Mouse (Mus musculus) myocyte (in vitro differentiated cells): ENCODE results near the gene Rps6kb2. TPM values are rescaled to one million over a fixed set of nuclear protein-coding genes. Genes with fewer than 3 reads are reported as not detected.
A peak's percentile ranks its signal among the peaks of the same experiment; 100 is the strongest.

Experiments used
- H3K27me3 ChIP-seq: one replicate; pipeline ENCODE4 v1.6.1; 2011; ENCODE audit not compliant: control insufficient read depth, insufficient read depth, insufficient read length
- H3K36me3 ChIP-seq: one replicate; pipeline ENCODE4 v1.6.1; 2011; ENCODE audit not compliant: control insufficient read depth, insufficient read depth
- H3K4me2 ChIP-seq: one replicate; pipeline ENCODE4 v1.6.1; 2011; ENCODE audit warnings: low read depth, control low read depth
- H3K4me3 ChIP-seq: one replicate; pipeline ENCODE4 v1.5.1; 2011; ENCODE audit warnings: mild to moderate bottlenecking, control low read depth, moderate library complexity
- H3K79me2 ChIP-seq: one replicate; pipeline ENCODE4 v1.6.1; 2011; ENCODE audit not compliant: control insufficient read depth, insufficient read depth
- H3ac ChIP-seq: one replicate; pipeline ENCODE4 v1.6.1; 2011; ENCODE audit not compliant: control insufficient read depth, insufficient read length
- CEBPB ChIP-seq: IDR thresholded peaks from 2 replicates; pipeline ENCODE4 v1.6.1; 2011; ENCODE audit warnings: mild to moderate bottlenecking, moderate library complexity; ENCODE audit not compliant: poor library complexity, insufficient read depth, severe bottlenecking
- E2F4 ChIP-seq: IDR thresholded peaks from one replicate; pipeline ENCODE4 v1.6.1; 2011; ENCODE audit warnings: mild to moderate bottlenecking, control low read depth, moderate library complexity; ENCODE audit not compliant: insufficient read depth
- MAX ChIP-seq: IDR thresholded peaks from one replicate; pipeline ENCODE4 v1.6.1; 2011; ENCODE audit warnings: low read depth, mild to moderate bottlenecking, control low read depth
- MYOD1 ChIP-seq, 3 experiments: IDR thresholded peaks; one replicate each; pipeline ENCODE4 v1.6.1; 2011; ENCODE audit warnings: control low read depth in 2 of 3, low read depth in 2 of 3, mild to moderate bottlenecking in 2 of 3, moderate library complexity in 1 of 3; ENCODE audit not compliant: insufficient read length in 2 of 3, control insufficient read depth in 1 of 3
- MYOG ChIP-seq, 3 experiments: IDR thresholded peaks; one replicate each; pipeline ENCODE4 v1.6.1; 2011; ENCODE audit warnings: control low read depth in 2 of 3, low read depth in 2 of 3, mild to moderate bottlenecking in 2 of 3; ENCODE audit not compliant: insufficient read length in 2 of 3, control insufficient read depth in 1 of 3, insufficient read depth in 1 of 3
- POLR2A ChIP-seq: IDR thresholded peaks from one replicate; pipeline ENCODE4 v1.6.1; 2011; ENCODE audit warnings: low read depth, mild to moderate bottlenecking, control low read depth, moderate library complexity; ENCODE audit not compliant: insufficient read length
- POLR2AphosphoS2 ChIP-seq: IDR thresholded peaks from one replicate; pipeline ENCODE4 v1.6.1; 2011; ENCODE audit warnings: low read depth, control low read depth; ENCODE audit not compliant: insufficient read length
- REST ChIP-seq: IDR thresholded peaks from one replicate; pipeline ENCODE4 v1.6.1; 2011; ENCODE audit warnings: mild to moderate bottlenecking, control low read depth, moderate library complexity; ENCODE audit not compliant: insufficient read depth, insufficient read length
- SRF ChIP-seq: IDR thresholded peaks from one replicate; pipeline ENCODE4 v1.6.1; 2011; ENCODE audit warnings: low read depth; ENCODE audit not compliant: control insufficient read depth, insufficient read length
- TCF12 ChIP-seq: IDR thresholded peaks from one replicate; pipeline ENCODE4 v1.6.1; 2011; ENCODE audit warnings: mild to moderate bottlenecking, control low read depth; ENCODE audit not compliant: poor library complexity, insufficient read depth, severe bottlenecking
- TCF3 ChIP-seq: IDR thresholded peaks from one replicate; pipeline ENCODE4 v1.6.1; 2011; ENCODE audit warnings: low read depth, control low read depth; ENCODE audit not compliant: insufficient read length
- USF1 ChIP-seq: IDR thresholded peaks from one replicate; pipeline ENCODE4 v1.6.1; 2011; ENCODE audit warnings: low read depth, mild to moderate bottlenecking, control low read depth, moderate library complexity
- polyA plus RNA-seq: library from polyadenylated mRNA; unstranded; fragments of >200 nt; fragmentation: generic; extraction: Trizol; gene quantifications from one replicate; pipeline ENCODE4 v1.2.1, GENCODE M21; 2012; ENCODE audit warnings: missing spikeins

The Rps6kb2 gene
- polyA plus RNA-seq, 1 experiment = 42.0 TPM

DNA sequence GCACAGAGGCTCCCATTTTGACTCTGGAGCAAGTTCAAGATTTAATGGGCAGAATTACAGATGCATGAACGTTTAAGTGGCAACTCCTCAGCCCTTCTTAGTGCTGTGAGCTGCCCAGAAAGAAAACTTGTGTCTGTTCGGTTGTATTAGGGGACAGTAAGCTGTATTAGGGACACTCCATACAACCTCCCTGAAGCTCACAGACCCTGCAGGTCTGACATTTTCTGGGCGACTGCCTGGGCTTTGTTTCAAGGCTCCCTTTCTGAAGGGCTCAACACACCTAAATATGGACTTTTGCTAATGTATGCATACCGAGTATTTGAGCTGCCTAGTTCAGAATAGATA is 361 bp upstream of the Rps6kb2 start:
- Histone ChIP-seq H3K27me3 (no peaks in the 10 kb centered on the region), H3K4me2 (peak overlapping the region; percentile 96), H3K79me2 (peaks cover 13% of the 10 kb centered on the region), H3ac (peak overlapping the region; percentile 64), H3K36me3 (peaks cover 10% of the 10 kb centered on the region), H3K4me3 (peak overlapping the region; percentile 54)
- no peak for TF ChIP-seq E2F4
- no peak for TF ChIP-seq SRF
- TF ChIP-seq TCF12 = no peak
- no peak for TF ChIP-seq TCF3
- TF ChIP-seq CEBPB = no peak
- no peak for TF ChIP-seq POLR2A
- no peak for TF ChIP-seq POLR2AphosphoS2
- no peak for TF ChIP-seq REST
- TF ChIP-seq USF1 = no peak
- TF ChIP-seq MAX = no peak
- no peak for TF ChIP-seq MYOG (IDR thresholded peaks at IDR 0.05; ENCODE audit: control insufficient read depth in 1 of 3, insufficient read depth in 1 of 3, insufficient read length in 2 of 3, low read depth in 2 of 3)
- no peak for TF ChIP-seq MYOD1 (IDR thresholded peaks at IDR 0.05; ENCODE audit: control insufficient read depth in 1 of 3, insufficient read length in 2 of 3, low read depth in 2 of 3)

DNA sequence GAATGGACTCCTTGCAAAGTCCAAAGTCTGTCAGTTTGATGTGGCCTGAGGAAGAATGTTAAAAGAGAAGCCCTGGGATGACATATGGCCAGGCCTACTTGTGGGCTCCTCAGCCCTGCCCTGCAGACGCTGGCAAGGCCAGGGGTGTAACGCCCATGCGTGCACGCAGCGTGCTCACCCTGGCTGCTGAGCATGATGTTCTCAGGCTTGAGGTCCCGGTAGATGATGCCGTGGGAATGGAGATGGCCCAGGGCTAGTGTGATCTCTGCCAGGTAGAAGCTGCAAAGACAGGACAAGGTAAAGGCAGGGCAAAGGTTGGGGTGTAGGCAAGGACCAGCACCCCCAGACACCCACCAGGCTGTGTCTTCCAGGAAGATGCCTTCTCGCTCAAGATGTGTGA is 4.1 kb downstream of the Rps6kb2 start:
- Histone ChIP-seq H3K4me3 (no peak overlapping the region), H3K36me3 (peaks cover 12% of the 10 kb centered on the region), H3K27me3 (no peaks in the 10 kb centered on the region), H3K79me2 (peaks cover 13% of the 10 kb centered on the region), H3K4me2 (no peak overlapping the region), H3ac (no peak overlapping the region)
- no peak for TF ChIP-seq SRF

DNA sequence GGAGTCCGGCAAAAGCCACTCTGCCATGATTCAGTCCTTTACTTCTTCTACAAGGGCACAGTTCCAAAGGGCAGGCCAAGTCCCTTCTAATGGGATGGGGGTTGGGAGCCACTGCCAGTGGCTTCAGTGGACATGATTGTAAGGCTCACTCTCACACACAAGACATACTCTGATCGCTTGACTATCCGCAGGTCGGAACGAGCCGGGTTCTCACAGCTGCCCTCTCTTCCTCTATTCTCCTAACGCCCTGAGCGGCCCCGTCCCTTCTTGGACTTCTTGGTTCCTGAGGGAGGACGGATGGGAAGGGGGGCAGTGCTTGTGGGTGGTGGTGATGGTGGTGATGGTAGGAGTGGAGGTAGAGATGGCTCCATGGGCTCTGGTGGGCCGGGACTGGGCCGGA is 6.4 kb downstream of the Rps6kb2 start:
- Histone ChIP-seq H3K4me2 (no peak overlapping the region), H3K27me3 (no peaks in the 10 kb centered on the region), H3K79me2 (peaks cover under 1% of the 10 kb centered on the region), H3K36me3 (peaks cover 15% of the 10 kb centered on the region), H3ac (no peak overlapping the region), H3K4me3 (no peak overlapping the region)
- TF ChIP-seq TCF12 (no peak), MYOD1 (IDR thresholded peaks at IDR 0.05; ENCODE audit: control insufficient read depth in 1 of 3, insufficient read length in 2 of 3, low read depth in 2 of 3) (no peak), MYOG (IDR thresholded peaks at IDR 0.05; ENCODE audit: control insufficient read depth in 1 of 3, insufficient read depth in 1 of 3, insufficient read length in 2 of 3, low read depth in 2 of 3) (no peak), REST (no peak), POLR2AphosphoS2 (no peak), MAX (no peak), POLR2A (no peak), SRF (no peak), E2F4 (no peak)

DNA sequence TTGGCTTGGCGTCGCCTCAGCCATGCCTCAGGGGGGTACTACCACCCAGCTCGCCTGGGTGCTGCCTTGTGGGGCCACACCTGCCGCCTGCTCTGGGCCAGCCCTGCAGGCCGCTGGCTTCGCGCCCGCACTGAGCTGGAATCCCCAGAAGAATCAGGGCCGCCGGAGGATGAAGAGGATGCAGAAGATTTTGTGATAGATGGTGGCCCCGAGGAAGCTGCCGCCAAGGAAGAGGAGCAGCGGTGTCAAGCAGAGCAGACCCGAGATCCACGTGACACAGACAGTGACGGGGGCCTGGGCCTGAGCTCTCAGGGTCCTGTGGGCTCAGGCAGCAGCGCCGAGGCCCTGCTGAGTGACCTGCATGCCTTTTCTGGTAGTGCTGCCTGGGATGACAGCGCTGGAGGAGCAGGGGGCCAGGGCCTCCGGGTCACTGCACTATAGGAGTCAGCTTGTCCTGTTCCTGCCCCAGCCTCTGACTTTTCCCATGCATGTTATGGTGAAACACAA is 7.0 kb downstream of the Rps6kb2 start:
- Histone ChIP-seq H3ac (no peak overlapping the region), H3K4me2 (no peak overlapping the region), H3K79me2 (no peaks in the 10 kb centered on the region), H3K36me3 (peaks cover 12% of the 10 kb centered on the region), H3K4me3 (no peak overlapping the region), H3K27me3 (no peaks in the 10 kb centered on the region)
- TF ChIP-seq USF1 = no peak
- TF ChIP-seq MYOD1 (IDR thresholded peaks at IDR 0.05; ENCODE audit: control insufficient read depth in 1 of 3, insufficient read length in 2 of 3, low read depth in 2 of 3) = peak in 1 of 3 experiments; percentile 8
- no peak for TF ChIP-seq CEBPB
- no peak for TF ChIP-seq SRF
- no peak for TF ChIP-seq TCF3
- no peak for TF ChIP-seq E2F4
- TF ChIP-seq POLR2A = peak; percentile 21
- no peak for TF ChIP-seq TCF12
- peak in 1 of 3 experiments; percentile 9 for TF ChIP-seq MYOG (IDR thresholded peaks at IDR 0.05; ENCODE audit: control insufficient read depth in 1 of 3, insufficient read depth in 1 of 3, insufficient read length in 2 of 3, low read depth in 2 of 3)
- peak; percentile 47 for TF ChIP-seq POLR2AphosphoS2
- no peak for TF ChIP-seq REST

DNA sequence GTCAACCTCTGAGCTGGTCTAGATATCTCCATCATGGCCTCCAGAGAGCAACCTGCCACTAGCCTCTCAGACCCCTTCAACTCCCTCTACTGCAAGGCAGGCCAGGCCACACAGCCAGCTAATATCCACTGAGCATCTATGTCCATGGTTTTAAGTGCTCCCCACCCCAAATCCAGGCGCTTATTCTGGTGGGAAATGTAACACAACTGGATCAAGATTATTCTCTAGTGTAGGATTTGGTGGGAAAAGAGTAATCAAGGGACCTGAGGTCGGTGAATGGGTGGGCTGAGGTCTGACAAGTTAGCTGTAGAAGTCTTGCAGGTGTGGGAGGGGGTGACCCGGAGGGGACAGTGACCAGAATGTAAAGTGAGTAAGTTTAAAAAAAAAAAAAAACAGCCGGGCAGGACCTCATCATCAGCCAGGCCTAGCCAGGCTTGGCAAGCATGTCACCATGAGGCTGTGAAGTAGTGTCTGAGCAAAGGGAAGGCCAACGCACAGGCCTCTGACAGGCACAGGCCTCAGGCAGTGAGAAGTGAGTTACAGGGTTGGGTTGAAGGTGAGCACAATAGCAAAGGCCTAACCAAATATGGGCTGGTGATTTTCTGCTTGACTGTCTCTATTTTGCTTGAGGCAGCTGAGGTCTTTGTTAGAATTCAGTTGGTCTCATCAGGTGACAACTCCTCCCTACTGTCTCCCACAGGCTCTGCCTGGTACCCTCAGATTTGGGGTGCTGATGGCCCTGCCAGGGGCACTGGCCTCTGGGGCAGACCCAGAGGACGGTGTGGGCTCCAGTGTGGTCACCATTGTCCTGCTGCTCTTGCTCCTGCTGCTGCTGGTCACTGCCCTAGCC is 7.7 kb downstream of the Rps6kb2 start:
- H3ac ChIP-seq = no peak overlapping the region

More for the DNA sequence above, 7.7 kb downstream of the Rps6kb2 start:
- H3K36me3 ChIP-seq = peaks cover 14% of the 10 kb centered on the region
- no peak overlapping the region for H3K4me3 ChIP-seq
- no peak overlapping the region for H3K4me2 ChIP-seq
- TF ChIP-seq TCF3 = no peak
- TF ChIP-seq REST = no peak
- TF ChIP-seq MAX = no peak
- TF ChIP-seq TCF12 = no peak
- TF ChIP-seq MYOD1 (IDR thresholded peaks at IDR 0.05; ENCODE audit: control insufficient read depth in 1 of 3, insufficient read length in 2 of 3, low read depth in 2 of 3) = no peak
- TF ChIP-seq POLR2AphosphoS2 = no peak
- TF ChIP-seq SRF = no peak
- no peak for TF ChIP-seq E2F4
- no peak for TF ChIP-seq CEBPB
- TF ChIP-seq POLR2A = no peak
- TF ChIP-seq USF1 = no peak
- TF ChIP-seq MYOG (IDR thresholded peaks at IDR 0.05; ENCODE audit: control insufficient read depth in 1 of 3, insufficient read depth in 1 of 3, insufficient read length in 2 of 3, low read depth in 2 of 3) = no peak
- no peaks in the 10 kb centered on the region for H3K79me2 ChIP-seq
- H3K27me3 ChIP-seq = no peaks in the 10 kb centered on the region
